Comparison of ENCODE assay signal across 26 mouse cellular contexts in genomic region chr1:82783559-82783958, GRCm38 (mm10). TPM values are rescaled to one million over a fixed set of nuclear protein-coding genes. Genes with fewer than 3 reads are reported as not detected.
"Had no signal": no experiment of that assay in that cellular context is flagged by ENCODE, and none has a peak within 500 bp of the region (broad histone marks: within the 10 kb centered on the region; RNA-seq: fewer than 3 reads in every experiment).

No protein-coding gene starts in this region.

- DNase-seq: liver, embryonic 13.5 days; liver, postnatal 0 days; lung, embryonic 14.5 days; midbrain, embryonic 14.5 days; retina, postnatal 1 day; right cerebral cortex, adult 18-20 months; right cerebral cortex, postnatal 25 days; right cerebral cortex, postnatal 4 days; spleen, adult 18-20 months; thymus, adult 18-20 months; thymus, postnatal 14 days; thymus, postnatal 36 days had no signal

- ATAC-seq: liver, postnatal 0 days; midbrain, embryonic 16.5 days had no signal

- H3K9ac ChIP-seq: liver, embryonic 13.5 days; liver, embryonic 15.5 days; liver, postnatal 0 days; lung, embryonic 14.5 days; neural tube, embryonic 13.5 days; neural tube, embryonic 15.5 days had no signal

- H3K27me3 ChIP-seq: liver, embryonic 13.5 days; neural tube, embryonic 13.5 days; neural tube, embryonic 15.5 days had no signal

- H3K4me2 ChIP-seq: liver, embryonic 11.5 days; liver, embryonic 13.5 days; liver, embryonic 15.5 days; lung, embryonic 14.5 days; midbrain, embryonic 11.5 days; neural tube, embryonic 13.5 days; neural tube, embryonic 15.5 days had no signal

- H3K4me3 ChIP-seq: liver, embryonic 13.5 days; liver, embryonic 15.5 days; megakaryocyte, embryonic 14.5 days; myocyte; neural tube, embryonic 13.5 days; neural tube, embryonic 15.5 days had no signal

- H3K9me3 ChIP-seq: liver, embryonic 13.5 days; liver, embryonic 15.5 days; megakaryocyte, embryonic 14.5 days; neural tube, embryonic 13.5 days; neural tube, embryonic 15.5 days had no signal

- H3K27ac ChIP-seq: liver, embryonic 13.5 days; liver, embryonic 15.5 days; macrophage; neural tube, embryonic 13.5 days; neural tube, embryonic 15.5 days had no signal

- H3K36me3 ChIP-seq: liver, embryonic 13.5 days; liver, embryonic 15.5 days; neural tube, embryonic 13.5 days; neural tube, embryonic 15.5 days had no signal

RNA-seq across cellular contexts. Expression of gene Gm47791, which starts 12.5 kb away (rescaled TPM):
- polyA plus RNA-seq: liver, embryonic 11.5 days; liver, embryonic 13.5 days; liver, embryonic 15.5 days; liver, postnatal 0 days; lung, embryonic 14.5 days; macrophage; midbrain, embryonic 11.5 days; midbrain, embryonic 14.5 days; midbrain, embryonic 16.5 days; myocyte; neural tube, embryonic 11.5 days; neural tube, embryonic 13.5 days; neural tube, embryonic 15.5 days; small intestine, adult 2 months; stomach, embryonic 14.5 days; stomach, embryonic 16.5 days; thymus, postnatal 0 days had no signal

RNA-seq across cellular contexts. Expression of gene Tm4sf20, which starts 15.3 kb away (rescaled TPM):
- polyA plus RNA-seq: liver, embryonic 11.5 days; liver, embryonic 13.5 days; liver, postnatal 0 days; lung, embryonic 14.5 days; macrophage; myocyte; neural tube, embryonic 15.5 days had no signal
